Mouse (Mus musculus) granulocyte monocyte progenitor cell, adult 5-6 weeks (primary cell): ENCODE data around the gene Oat. TPM values are rescaled to one million over a fixed set of nuclear protein-coding genes. Genes with fewer than 3 reads are reported as not detected.

ENCODE experiments used
- ATAC-seq: replicated peaks from 2 replicates; pipeline ENCODE4 v1.8.0; 2016; ENCODE audit warnings: mild to moderate bottlenecking, moderate TSS enrichment, inconsistent platforms; ENCODE audit not compliant: poor library complexity, severe bottlenecking
- total RNA-seq, 2 experiments: library from RNA; stranded (forward) in 1 of 2; stranded (reverse) in 1 of 2; fragments of 200-712, 200-1000 nt in 1 of 2; fragments of >200 nt in 1 of 2; fragmentation: Nextera tagmentation in 1 of 2; gene quantifications; 2 replicates each; pipeline ENCODE4 v1.2.3; 2014 to 2017

Oat gene
- total RNA-seq (2014; fragmentation: Nextera tagmentation), result 85.2 and 105 TPM in 2 replicates
- 97.3 and 99.4 TPM in 2 replicates for total RNA-seq (2017)

DNA sequence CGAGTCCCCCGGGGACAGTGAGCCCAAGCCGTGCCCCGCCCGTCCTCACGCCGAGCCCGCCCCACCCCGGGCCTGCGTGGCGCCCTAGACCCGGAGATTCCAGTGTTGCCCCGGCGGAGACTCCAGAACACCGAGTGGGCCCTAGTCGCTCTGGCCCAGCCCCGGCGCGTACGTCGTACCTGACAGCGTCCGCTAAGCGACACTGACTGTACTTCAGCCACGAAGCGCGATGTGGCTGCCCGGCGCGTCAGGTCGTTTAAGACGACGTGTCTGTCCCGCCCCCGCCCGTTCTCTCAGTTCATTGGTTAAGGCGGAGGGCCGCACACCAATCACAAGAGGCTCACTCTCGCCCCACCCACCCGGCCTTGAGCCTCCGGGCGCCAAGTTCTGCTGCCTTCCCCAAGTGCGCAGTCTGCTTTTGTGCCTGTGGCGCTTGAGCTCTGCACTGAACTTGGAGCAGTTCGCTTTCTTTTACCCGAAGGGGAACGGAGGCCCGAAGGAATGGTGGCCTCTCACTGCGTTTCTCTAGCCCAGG, at the start of gene Oat:
Gene Oat, minus strand, starts transcription at position 283 of the 535 bp plus-strand sequence.
- ATAC-seq, result peak; percentile 91

- ATAC-seq, result no peak
Measured at GRCm38 (mm10) chr7:132624161-132624560, 48.0 kb upstream of the Oat start.

GRCm38 (mm10) chr7:132619975-132620918, 44.0 kb upstream of the Oat start:
- peak; percentile 68 for ATAC-seq

- no peak for ATAC-seq
Measured at GRCm38 (mm10) chr7:132619549-132619948, 43.4 kb upstream of the Oat start.

GRCm38 (mm10) chr7:132617021-132617564, 40.9 kb upstream of the Oat start:
- no peak for ATAC-seq

DNA sequence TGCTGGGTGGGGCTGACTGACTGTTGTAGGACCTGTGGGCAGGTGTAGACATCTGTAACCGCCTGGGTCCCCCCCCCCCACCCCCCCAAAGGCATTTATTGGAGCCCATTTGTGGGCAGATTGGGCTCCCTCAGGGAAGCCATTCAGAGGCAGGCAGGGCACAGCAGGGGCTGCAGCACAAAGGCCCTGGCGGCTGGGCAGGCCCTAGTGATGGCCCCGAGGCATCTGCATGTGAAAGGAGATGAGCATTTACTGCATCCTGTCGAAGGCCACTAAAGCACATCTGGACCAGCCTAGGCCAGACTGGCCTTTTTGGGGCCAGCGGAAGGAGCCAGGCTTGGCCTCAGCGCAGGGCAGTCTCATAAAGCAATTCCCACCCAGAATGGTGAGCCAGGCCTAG, 40.2 kb upstream of the Oat start:
- no peak for ATAC-seq

DNA sequence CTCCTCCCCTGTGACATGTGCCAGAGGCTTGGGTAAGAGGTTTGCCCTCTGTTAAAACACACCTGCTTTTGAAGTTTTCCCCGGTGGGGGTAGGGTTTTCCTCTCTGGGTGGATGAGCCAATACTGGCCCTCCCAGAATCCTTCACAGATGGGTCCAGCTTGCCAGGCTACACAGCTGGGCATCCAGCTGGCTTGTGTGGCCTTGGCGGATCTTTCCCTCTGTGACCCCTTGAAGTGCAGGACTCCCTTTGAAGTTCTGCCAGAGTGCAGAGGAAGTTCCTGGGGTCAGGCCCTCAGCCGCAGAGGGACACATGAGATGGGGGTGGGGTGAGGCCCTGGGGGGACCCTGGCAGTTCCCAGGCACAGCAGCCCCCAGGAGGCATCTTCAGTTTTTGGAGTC, 39.1 kb upstream of the Oat start:
- no peak for ATAC-seq

DNA sequence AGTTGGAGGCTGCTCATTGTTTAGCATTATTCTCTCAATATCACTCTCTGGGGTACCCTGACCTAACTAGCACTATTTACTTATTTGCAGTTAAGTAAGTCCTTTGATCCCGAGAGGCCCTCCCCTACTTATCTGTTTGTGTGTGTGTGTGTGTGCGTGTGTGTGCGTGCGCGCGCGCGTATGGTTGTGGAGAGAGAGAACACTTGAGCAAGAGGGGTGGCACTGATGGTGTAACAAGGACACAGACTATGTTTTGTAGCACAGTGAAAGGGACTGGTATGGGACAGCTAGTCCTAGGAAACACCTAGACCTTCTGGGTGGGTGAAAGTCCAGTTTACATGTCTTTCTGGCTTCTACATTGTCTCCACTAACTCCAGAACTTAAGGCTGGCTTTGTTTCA, 35.3 kb upstream of the Oat start:
- no peak for ATAC-seq

DNA sequence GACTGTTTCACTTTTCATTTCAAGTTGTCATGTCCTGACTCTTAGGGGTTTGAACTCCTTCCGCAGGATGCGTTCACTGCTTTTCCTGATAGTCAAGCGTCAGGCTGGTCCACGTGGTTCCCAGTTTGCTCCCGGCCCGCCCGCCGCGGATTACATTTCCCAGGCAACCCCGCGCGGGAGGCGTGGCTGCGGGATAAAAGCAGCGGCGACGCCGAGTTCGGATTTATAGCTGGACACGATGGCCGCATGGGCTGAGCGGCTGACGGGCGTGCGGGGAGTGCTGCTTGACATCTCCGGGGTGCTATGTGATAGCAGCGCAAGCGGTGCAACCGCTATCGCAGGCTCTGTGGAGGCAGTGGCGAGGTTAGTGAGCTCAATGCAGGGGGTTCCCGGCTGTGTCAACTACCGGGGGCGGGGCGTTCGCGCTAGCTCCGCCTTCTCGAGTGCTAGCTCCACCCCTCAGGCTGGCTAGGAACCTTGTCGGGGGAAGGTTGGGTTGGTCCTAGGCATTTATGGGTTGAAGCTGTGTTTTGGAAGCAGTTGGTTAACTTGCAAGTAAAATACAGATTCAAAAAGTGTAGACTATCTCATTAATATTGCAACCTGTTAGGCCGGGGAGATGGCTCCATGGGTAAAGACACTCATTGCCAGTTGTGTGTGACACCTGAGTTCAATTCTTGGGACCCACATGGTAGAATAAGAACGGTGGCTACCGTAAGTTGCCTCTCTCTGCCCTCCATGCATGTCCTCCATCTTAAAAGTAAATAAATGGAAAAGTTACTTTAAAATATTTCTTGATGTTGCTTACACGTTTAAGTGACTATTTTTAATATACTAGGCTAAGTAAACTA, 34.5 kb upstream of the Oat start, which contains the start of gene Lhpp:
Gene Lhpp, plus strand, starts transcription at position 171 of the 851 bp plus-strand sequence.
- ATAC-seq, result peak; percentile 93

GRCm38 (mm10) chr7:132608316-132609020, 32.3 kb upstream of the Oat start:
- no peak for ATAC-seq

DNA sequence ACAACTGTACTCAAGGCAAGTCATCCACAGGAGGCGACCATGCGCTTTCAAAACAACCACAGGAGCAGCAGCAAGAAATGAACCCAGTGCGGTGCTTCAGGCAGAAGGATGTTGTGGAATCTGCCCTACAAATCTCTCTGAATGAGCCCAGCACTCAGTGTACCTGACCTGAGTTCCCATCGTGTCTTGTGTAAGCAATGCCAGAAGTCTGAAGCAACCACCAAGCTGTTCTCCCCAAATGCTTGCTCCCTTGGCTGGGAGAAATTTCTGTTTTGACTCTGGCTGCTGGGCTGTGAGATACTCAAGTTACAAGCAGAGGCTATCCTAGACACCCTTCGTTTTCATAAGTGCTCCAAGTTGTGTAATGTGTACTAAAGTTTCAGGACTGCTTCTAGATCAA, 29.5 kb upstream of the Oat start:
- ATAC-seq, result no peak

- no peak for ATAC-seq
Measured at GRCm38 (mm10) chr7:132604720-132605119, 28.5 kb upstream of the Oat start.

GRCm38 (mm10) chr7:132600926-132601325, 24.7 kb upstream of the Oat start:
- ATAC-seq, result no peak

- ATAC-seq, result peak; percentile 32; the same call in 1 of the 2 replicates
Measured at GRCm38 (mm10) chr7:132600026-132600425, 23.8 kb upstream of the Oat start.

DNA sequence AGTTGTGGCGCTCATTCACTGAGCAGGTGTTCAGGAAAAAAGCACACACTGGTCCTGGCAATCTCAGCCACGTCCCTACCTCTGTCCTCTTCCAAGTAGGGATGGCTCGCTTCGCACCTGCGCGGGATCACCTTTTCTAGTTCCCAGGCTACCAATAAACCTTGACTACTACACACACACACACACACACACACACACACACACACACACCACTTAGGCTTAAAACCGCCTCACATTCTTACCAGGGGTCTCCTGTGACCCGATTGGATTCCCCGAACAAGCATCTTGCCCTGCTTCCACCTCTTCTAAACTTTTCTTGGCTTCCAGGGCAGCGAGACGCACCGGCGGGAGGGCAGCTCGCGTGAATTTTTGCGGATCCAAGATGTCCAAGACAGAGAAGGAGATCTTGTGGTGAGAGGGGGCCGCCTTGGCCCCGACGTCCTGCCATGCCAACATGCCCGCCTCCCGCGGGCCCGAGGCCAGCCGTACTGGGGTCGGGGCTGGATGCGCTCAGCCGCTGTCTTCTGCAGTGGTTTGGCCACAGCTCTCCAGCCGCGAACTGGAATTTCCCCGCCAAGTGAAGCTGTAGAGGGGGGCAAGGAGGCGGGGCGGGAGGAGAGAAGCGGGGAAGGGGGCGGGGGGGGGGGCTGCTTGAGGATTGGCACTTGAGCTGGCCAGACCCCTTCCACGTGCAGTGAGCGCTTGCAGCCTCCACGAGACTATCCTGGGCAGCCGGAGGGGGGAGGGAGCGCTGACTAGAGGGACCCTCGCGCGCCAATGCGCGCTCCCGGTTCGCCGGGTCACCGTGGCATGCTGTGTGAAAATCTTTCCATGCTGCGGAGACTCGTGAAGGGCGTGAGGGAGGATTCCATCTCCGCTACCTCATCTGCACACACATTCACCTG, 23.1 kb upstream of the Oat start, which contains the start of gene Nkx1-2:
Gene Nkx1-2, minus strand, starts transcription at position 567 of the 905 bp plus-strand sequence.
- peak; percentile 31; the same call in 1 of the 2 replicates for ATAC-seq

DNA sequence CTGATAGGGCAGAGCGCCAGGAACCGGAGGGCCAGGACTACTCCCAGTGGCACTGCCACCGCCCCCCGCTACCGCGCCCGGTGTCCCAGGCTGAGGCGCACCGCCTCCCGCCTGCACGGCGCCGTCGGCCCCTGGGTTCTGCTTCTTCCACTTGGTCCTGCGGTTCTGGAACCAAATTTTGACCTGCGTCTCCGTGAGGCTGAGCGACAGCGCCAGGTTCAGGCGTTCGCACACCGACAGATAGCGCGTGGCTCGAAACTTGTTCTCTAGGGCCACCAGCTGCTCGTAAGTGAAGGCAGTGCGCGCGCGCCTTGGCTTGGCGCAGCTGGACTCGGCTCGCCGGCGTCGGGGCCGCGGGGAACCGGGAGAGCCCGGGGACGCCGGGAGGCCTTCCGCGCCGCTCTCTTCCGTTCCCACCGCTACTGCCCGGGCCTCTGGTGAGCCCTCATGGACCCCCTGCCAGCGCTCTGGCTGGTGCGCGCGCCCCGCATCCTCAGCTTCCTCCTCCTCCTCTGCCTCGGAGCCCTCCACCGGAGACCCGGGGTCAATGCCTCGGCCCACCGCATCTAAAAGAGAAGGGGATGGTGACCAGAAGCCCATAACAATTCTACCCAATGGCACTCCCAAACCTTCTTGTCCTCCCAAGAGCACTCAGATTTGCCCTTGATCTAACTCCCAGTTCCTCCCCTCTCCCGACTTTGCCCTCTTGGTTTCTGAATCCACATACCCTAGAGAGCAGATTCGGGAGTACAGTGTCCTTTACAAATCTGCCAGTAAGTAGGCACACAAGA, 21.2 kb upstream of the Oat start:
- peak; percentile 51 for ATAC-seq

DNA sequence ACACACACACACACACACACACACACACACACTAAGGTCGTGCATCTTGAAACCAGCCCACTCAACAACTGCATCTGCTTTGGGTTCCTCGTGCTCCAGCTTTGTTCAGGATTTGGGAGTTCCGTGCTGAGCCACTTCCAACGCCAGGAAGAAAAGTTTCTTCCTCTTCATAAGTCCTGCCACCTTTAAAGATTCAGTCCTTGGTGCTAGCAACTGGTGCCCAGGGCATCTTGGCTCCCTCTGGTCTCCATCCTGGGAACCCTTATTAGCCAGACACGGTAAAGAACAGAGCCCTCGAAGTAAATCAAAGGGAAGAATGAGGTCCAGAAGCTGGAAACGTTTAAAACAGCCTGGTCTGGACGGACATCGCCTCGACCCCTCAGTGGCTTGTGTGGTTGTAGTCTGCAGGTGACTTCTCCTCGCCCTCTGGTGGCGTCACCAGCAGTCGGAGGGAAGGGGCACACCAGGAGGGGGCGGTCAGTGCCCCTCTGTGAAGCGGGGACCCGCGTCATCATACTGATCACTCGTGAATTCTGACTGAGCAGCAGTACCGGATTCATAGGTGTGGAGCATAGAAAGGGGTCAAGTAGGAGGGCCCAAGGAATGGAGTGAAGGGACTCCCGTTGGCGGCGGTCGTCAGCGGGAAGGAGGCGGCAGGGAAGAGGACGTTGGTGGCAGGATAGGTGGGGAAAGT, 20.5 kb upstream of the Oat start:
- ATAC-seq, result peak; percentile 38; the same call in 1 of the 2 replicates
